Mouse (Mus musculus) MN1 (cell line): ENCODE results near the gene Anapc5.

Experiments used
- DNase-seq: peaks from one replicate; pipeline ENCODE4 v3.0.0-alpha.2; 2016; ENCODE audit warnings: low spot score

Anapc5 gene

DNA sequence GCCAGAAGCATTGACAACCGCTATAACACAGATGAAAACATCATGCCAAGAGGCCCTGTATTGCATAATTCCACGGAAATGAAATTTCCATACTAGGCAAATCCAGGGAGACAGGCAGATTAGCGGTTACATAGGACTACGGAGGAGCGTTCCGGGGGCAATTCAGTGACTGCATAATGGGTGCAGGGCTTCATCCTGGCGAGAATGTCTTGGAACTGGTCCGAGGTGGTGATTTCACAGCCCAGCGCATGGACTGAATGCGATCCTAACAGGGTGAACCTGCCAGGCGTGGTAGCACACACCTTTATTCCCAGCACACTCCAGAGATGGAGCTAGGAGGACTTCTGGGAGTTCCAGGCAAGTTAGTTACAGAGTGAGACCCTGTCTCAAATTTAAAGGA lies 53.9 kb downstream of the Anapc5 start:
- no peak for DNase-seq

- DNase-seq: no peak
Measured at GRCm38 (mm10) chr5:122764032-122764464, 57.1 kb downstream of the Anapc5 start.

DNA sequence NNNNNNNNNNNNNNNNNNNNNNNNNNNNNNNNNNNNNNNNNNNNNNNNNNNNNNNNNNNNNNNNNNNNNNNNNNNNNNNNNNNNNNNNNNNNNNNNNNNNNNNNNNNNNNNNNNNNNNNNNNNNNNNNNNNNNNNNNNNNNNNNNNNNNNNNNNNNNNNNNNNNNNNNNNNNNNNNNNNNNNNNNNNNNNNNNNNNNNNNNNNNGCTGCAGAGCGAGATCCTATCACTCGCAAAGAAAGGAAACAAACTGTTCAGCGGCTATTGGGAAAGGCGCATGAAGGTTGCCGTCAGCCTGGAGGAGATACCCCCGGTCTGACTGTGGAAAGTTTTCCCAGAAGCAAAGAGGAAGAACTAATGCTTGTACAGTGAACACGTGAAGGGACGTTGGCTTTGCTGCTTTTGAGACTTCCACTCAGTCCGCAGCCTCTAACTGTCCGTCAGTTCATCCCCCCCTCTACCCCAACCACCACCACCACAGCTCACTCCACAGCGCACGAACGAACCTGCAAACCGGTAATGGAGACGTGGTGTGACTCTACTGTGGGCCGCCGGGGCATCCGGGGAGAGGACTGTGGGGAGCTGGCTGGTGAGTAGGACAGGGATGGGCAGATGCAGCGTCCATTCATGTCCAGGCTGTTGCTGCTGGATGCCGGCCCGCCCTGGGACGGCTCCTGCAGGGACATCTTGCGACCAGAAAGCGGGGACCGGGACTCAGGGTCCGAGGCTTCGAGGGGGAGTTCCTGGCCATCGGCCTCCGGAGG lies 57.7 kb downstream of the Anapc5 start:
- no peak for DNase-seq

GRCm38 (mm10) chr5:122756680-122757079 lies 64.5 kb downstream of the Anapc5 start:
- DNase-seq: no peak

DNA sequence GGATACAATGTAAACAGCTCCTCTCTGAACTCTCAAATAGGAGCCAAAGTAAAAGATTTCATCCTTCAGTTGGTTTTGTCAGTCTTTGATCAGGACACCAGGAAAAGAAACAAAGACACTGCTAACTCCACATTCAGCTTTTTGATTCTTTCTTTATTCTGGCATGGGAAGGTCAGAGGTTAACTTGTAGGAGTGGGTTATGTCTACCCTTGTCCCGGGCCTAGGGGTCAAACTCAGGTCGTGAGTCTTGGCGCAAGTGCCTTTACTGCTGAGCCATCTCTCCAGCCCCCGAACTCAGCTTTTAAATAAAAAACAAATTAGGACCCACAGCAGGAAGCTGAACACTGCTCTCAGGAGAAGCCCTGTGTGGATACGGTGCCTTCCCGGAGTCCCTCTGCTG lies 65.0 kb downstream of the Anapc5 start:
- no peak for DNase-seq

DNA sequence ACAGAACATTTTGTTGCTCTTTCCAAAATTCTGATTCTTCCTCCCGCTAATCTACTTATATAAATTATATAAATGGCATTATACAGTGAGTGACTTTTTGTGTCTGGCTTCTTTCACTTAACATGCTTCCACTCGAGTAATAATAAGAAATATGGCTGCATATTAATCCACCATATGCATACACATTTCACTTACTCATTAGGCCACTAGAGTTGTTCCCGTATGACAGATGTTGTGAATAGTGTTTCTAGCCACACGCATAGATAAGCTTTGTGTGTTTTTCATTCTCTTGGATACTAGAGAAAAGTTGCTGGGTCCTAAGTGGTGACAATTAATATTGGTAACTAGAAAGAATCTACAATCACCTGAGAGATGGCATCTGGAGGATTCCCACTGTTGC lies 65.5 kb downstream of the Anapc5 start:
- DNase-seq: no peak

DNA sequence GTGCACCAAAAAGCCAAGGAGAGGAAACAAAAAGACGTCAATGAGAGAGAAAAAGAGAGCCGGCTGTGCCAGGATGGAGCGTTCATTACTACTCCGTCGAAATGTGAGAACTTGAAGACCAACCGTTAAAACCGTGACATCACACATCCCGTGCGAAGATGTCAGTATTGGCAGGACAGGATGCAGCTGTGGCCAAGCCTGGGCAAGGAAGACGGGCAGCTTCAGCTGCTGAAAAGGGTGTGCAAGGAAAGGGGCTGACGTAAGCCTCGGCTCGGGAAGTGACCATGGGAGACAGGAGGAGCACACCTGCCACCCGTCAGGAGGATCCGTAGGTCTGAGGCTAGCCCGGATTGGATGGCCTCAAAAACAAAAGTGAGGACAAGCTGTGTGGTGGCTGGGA lies 66.7 kb downstream of the Anapc5 start:
- DNase-seq: no peak

- no peak for DNase-seq
Measured at GRCm38 (mm10) chr5:122747950-122748349, 73.2 kb downstream of the Anapc5 start.

DNA sequence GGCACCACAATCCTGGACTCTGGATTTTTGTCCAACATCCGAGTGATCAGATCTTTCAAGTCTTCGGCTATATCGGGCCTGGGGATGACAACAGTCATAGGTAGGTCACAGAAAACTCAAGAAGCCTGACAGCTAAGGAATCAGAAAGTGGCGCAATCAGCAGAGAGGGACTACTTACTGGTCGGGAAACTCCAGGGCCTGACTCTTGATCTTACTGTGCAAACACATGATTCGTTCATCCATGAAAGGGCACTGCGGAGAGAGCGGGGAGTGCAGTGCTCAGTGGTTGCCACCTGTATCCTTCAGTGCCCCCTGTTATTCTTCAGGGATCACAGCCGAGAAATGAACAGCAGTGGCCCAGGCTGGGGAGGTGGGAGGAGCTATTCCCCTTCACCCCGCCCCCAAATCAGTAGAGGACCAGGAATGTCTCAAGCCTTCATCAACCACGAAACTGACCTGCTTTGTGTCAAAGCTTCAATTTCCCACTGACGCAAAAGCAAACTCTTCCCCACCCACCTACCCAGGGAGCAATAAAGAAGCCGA lies 77.2 kb downstream of the Anapc5 start:
- DNase-seq: no peak
